Mouse (Mus musculus) spleen, adult 2 months (tissue): ENCODE results near the gene Cipc. TPM values are rescaled to one million over a fixed set of nuclear protein-coding genes. Genes with fewer than 3 reads are reported as not detected.

ENCODE experiments used
- DNase-seq, 2 experiments: peaks; one replicate each; pipeline versions ENCODE4 v3.0.0 to v3.0.0-alpha.2; 2012 to 2021; ENCODE audit warnings: low spot score in 2 of 2, low read depth in 1 of 2
- H3K27ac ChIP-seq: fragments of 200-500 bp; 2 replicates; pipeline ENCODE4 v1.5.1; 2012; ENCODE audit warnings: low read length, inconsistent platforms; ENCODE audit not compliant: insufficient read depth
- H3K27me3 ChIP-seq: fragments of 200-500 bp; 2 replicates; pipeline ENCODE4 v1.6.1; 2012; ENCODE audit warnings: mild to moderate bottlenecking, moderate library complexity, low read length, inconsistent platforms; ENCODE audit not compliant: control insufficient read depth, insufficient read depth
- H3K36me3 ChIP-seq: fragments of 200-500 bp; 2 replicates; pipeline ENCODE4 v1.6.1; 2012; ENCODE audit warnings: mild to moderate bottlenecking, low read length, inconsistent platforms; ENCODE audit not compliant: control insufficient read depth, insufficient read depth
- H3K4me1 ChIP-seq: fragments of 200-500 bp; 2 replicates; pipeline ENCODE4 v1.6.1; 2011; ENCODE audit warnings: inconsistent platforms; ENCODE audit not compliant: control insufficient read depth, insufficient read depth, insufficient read length
- H3K4me3 ChIP-seq: fragments of 200-500 bp; 2 replicates; pipeline ENCODE4 v1.5.1; 2011; ENCODE audit warnings: mild to moderate bottlenecking, inconsistent platforms; ENCODE audit not compliant: insufficient read depth, insufficient read length; ENCODE audit errors: extremely low read depth
- CTCF ChIP-seq: fragments of 200-500 bp; IDR thresholded peaks from 2 replicates; pipeline ENCODE4 v1.5.1; 2011; ENCODE audit warnings: mild to moderate bottlenecking, inconsistent platforms; ENCODE audit not compliant: insufficient read depth, insufficient read length, insufficient replicate concordance; ENCODE audit errors: extremely low read depth
- POLR2A ChIP-seq: fragments of 200-500 bp; IDR thresholded peaks from 2 replicates; pipeline ENCODE4 v1.6.1; 2011; ENCODE audit warnings: low read depth, low read length, inconsistent platforms
- WGBS: fragments of 180-500 bp; shearing (Covaris S2); methylation state at CpG from one replicate; pipeline ENCODE4 v1.1.7; 2018; 5-methylcytosine and 5-hydroxymethylcytosine counted together
- polyA plus RNA-seq: library from polyadenylated mRNA; depleted of rRNA; stranded (reverse); fragments of >200 nt; gene quantifications from 2 replicates; pipeline ENCODE4 v1.2.3, GENCODE M21; 2012

Gene Cipc
- polyA plus RNA-seq, 1 experiment: 24.2 TPM

- no peak for DNase-seq
These were observed 14.3 kb upstream of the Cipc start for GRCm38 (mm10) chr12:86932575-86932952.

GRCm38 (mm10) chr12:86934748-86935147 lies 12.1 kb upstream of the Cipc start:
- Histone ChIP-seq H3K27ac (no peak overlapping the region), H3K27me3 (no peaks in the 10 kb centered on the region), H3K4me1 (no peaks in the 10 kb centered on the region), H3K36me3 (no peaks in the 10 kb centered on the region), H3K4me3 (no peak overlapping the region)
- TF ChIP-seq CTCF: no peak
- no peak for TF ChIP-seq POLR2A
- WGBS: 0% methylated on average over 1 of the region's 1 CpGs
- DNase-seq: no peak

More at GRCm38 (mm10) chr12:86932575-86932952, 14.3 kb upstream of the Cipc start:
- Histone ChIP-seq H3K36me3 (no peaks in the 10 kb centered on the region), H3K4me3 (no peak overlapping the region), H3K27me3 (no peaks in the 10 kb centered on the region), H3K4me1 (no peaks in the 10 kb centered on the region), H3K27ac (peak overlapping the region; percentile 23)
- WGBS: 89% methylated on average over 6 of the region's 6 CpGs
- TF ChIP-seq CTCF: no peak
- TF ChIP-seq POLR2A: no peak

- no peak for TF ChIP-seq CTCF
- TF ChIP-seq POLR2A: no peak
- no peak overlapping the region for H3K27ac ChIP-seq
- DNase-seq: no peak
- no peaks in the 10 kb centered on the region for H3K4me1 ChIP-seq
- no peaks in the 10 kb centered on the region for H3K27me3 ChIP-seq
- WGBS: 86% methylated on average over 8 of the region's 8 CpGs
- no peak overlapping the region for H3K4me3 ChIP-seq
- no peaks in the 10 kb centered on the region for H3K36me3 ChIP-seq
These were observed 11.1 kb upstream of the Cipc start for GRCm38 (mm10) chr12:86935692-86936282.

DNA sequence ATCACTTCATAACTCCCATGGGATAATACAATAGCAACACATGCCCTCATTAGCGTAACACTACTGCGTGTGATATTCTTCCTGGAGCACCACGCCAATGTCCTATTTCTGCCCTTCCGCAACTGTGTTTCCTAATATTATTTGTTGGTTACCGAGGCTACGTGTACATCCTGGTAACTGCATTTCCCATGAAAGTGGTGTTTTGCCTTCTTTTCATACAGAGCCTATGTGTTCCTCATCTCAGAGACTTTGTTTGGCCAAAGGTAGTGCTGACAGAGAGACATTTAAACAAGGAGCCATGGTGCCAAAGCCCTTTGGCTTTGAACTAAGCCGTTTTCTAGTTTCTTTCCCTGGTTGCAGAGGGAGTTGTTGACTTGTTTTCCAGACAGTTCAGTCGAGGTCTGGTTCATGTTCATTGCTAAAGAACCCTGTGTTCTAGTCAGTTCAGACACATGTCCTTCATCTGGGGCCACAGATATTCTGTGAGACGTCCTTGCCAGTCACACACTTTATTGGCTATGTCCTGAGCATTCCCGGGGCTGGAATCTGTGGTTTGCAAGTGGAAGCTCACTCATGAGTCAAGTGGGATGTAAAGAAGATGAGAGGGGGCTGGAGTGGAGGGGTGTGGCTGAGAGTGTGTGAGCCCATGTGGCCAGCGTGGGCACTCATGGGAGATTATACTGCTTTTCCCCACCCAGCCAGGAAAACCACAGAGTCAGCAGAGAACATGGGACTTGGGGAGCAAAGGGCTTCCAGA lies 10.1 kb upstream of the Cipc start:
- Histone ChIP-seq H3K36me3 (no peaks in the 10 kb centered on the region), H3K27me3 (no peaks in the 10 kb centered on the region), H3K27ac (no peak overlapping the region), H3K4me1 (no peaks in the 10 kb centered on the region), H3K4me3 (no peak overlapping the region)
- TF ChIP-seq POLR2A (no peak), CTCF (no peak)
- no peak for DNase-seq
- 74% methylated on average over 11 of the region's 11 CpGs for WGBS

- WGBS: 71% methylated on average over 9 of the region's 9 CpGs
- TF ChIP-seq POLR2A (no peak), CTCF (no peak)
- Histone ChIP-seq H3K27ac (no peak overlapping the region), H3K4me3 (no peak overlapping the region), H3K27me3 (no peaks in the 10 kb centered on the region), H3K4me1 (no peaks in the 10 kb centered on the region), H3K36me3 (no peaks in the 10 kb centered on the region)
- no peak for DNase-seq
These were observed 8.3 kb upstream of the Cipc start for GRCm38 (mm10) chr12:86938571-86938970.

DNA sequence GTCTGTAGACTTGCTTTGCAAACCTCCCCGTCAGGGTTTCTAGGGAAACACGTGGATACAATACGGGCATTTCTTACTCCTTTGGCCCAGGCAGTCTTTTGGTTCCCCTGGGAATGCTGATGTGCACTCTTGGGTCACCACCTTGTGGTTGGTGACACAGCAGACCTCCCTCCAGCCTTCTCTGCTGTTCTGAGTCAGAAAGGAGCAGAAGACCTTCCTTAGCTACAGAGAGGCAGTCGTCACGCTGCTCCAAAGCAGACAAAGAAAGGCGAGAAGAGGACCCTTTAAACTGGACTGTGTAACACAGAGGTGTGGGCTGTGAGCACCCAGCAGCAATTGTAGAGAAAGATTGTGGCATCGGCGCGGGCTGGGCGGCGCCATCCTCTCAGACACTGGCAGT lies 5.7 kb upstream of the Cipc start:
- Histone ChIP-seq H3K27ac (no peak overlapping the region), H3K4me1 (no peaks in the 10 kb centered on the region), H3K36me3 (no peaks in the 10 kb centered on the region), H3K4me3 (no peak overlapping the region), H3K27me3 (no peaks in the 10 kb centered on the region)
- no peak for TF ChIP-seq CTCF
- TF ChIP-seq POLR2A: no peak
- DNase-seq: no peak
- WGBS: 69% methylated on average over 11 of the region's 11 CpGs
